8 mouse cellular contexts compared by ENCODE assay signal in the genomic region with DNA sequence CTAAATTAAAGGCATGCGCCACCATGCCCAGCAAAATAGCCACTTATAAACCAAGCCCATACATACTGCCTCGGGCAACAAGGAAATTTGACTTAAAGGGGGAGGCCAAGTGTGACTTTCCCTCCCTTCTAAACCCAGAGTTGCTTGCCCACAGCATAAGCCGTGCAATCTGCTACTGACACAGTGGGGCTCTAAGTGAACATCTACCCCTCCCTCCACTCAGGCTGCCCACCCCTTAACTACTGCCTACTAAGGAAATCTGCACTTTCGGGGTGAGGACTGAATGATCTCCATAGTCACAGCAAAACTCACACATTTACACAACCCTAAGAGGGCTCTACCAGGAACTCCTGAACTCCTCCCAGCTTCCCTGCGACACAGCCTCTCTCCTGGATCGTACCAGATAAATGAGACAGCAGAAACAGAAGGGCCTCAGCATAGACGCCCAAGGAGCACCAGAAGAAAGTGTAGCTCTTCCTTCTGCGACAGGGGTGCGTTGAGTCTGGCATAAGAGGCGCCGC. TPM values are rescaled to one million over a fixed set of nuclear protein-coding genes. Genes with fewer than 3 reads are reported as not detected.
DNase-seq lines count a peak whose midpoint lies in the region; ATAC-seq and TF ChIP-seq lines count a peak whose summit lies in the region.

No protein-coding gene starts in this region.

- no peak for TF ChIP-seq CTCF in testis, adult 2 months (IDR thresholded peaks at IDR 0.05; ENCODE audit: control insufficient read depth, insufficient read depth, insufficient replicate concordance, low read depth, low read length)
- no peak for TF ChIP-seq CTCF in stomach, postnatal 0 days (IDR thresholded peaks at IDR 0.05; ENCODE audit: low read depth)

- H3K36me3 ChIP-seq in testis, adult 2 months (ENCODE audit: control insufficient read depth, insufficient read depth, low read length): no peaks in the 10 kb centered on the region
- peaks cover 5% of the 10 kb centered on the region; the same call in 1 of the 2 replicates for H3K36me3 ChIP-seq in forebrain, embryonic 12.5 days (replicated peaks)
- H3K36me3 ChIP-seq in liver, embryonic 13.5 days: peaks cover 13% of the 10 kb centered on the region
- H3K36me3 ChIP-seq in stomach, postnatal 0 days (ENCODE audit: control insufficient read depth, insufficient read depth, low read length): no peaks in the 10 kb centered on the region

- H3K4me2 ChIP-seq in forebrain, embryonic 12.5 days: peak overlapping the region; percentile 61
- H3K4me2 ChIP-seq in liver, embryonic 13.5 days: peak overlapping the region; percentile 78
- peak overlapping the region; percentile 50 for H3K4me2 ChIP-seq in stomach, postnatal 0 days (replicated peaks; ENCODE audit: low read depth)

- no peak for TF ChIP-seq POLR2A in testis, adult 2 months (IDR thresholded peaks at IDR 0.05; ENCODE audit: control insufficient read depth, low read depth, low read length)

- peak overlapping the region; percentile 58 for H3K27ac ChIP-seq in testis, adult 2 months (ENCODE audit: control insufficient read depth, insufficient read depth, low read depth, low read length)
- no peak overlapping the region for H3K27ac ChIP-seq in forebrain, embryonic 12.5 days
- H3K27ac ChIP-seq in liver, embryonic 13.5 days: peak overlapping the region; percentile 98
- peak overlapping the region; percentile 56 for H3K27ac ChIP-seq in stomach, postnatal 0 days (replicated peaks)

- H3K4me3 ChIP-seq in testis, adult 2 months (ENCODE audit: control insufficient read depth, low read depth, low read length): peak overlapping the region; percentile 93
- H3K4me3 ChIP-seq in forebrain, embryonic 12.5 days (replicated peaks): peak overlapping the region; percentile 39
- peak overlapping the region; percentile 63 for H3K4me3 ChIP-seq in liver, embryonic 13.5 days (replicated peaks)
- H3K4me3 ChIP-seq in stomach, postnatal 0 days (ENCODE audit: low read depth, low read length): peak overlapping the region; percentile 38

- 17% methylated on average over 11 of the region's 11 CpGs for WGBS in forebrain, embryonic 12.5 days
- 10% methylated on average over 11 of the region's 11 CpGs for WGBS in liver, embryonic 13.5 days (ENCODE audit: insufficient replicate concordance)
- 18% methylated on average over 11 of the region's 11 CpGs for whole genome bisulfite sequencing in stomach, postnatal 0 days

- H3K27me3 ChIP-seq in testis, adult 2 months (ENCODE audit: control insufficient read depth, insufficient read depth, low read length): no peaks in the 10 kb centered on the region
- no peaks in the 10 kb centered on the region for H3K27me3 ChIP-seq in forebrain, embryonic 12.5 days
- H3K27me3 ChIP-seq in liver, embryonic 13.5 days: no peaks in the 10 kb centered on the region
- H3K27me3 ChIP-seq in stomach, postnatal 0 days (ENCODE audit: control insufficient read depth, insufficient read depth, low read length): no peaks in the 10 kb centered on the region

- peaks cover 4% of the 10 kb centered on the region for H3K4me1 ChIP-seq in testis, adult 2 months (ENCODE audit: control insufficient read depth, insufficient read depth, low read length)
- peaks cover 12% of the 10 kb centered on the region for H3K4me1 ChIP-seq in forebrain, embryonic 12.5 days
- H3K4me1 ChIP-seq in liver, embryonic 13.5 days (replicated peaks): peaks cover 53% of the 10 kb centered on the region
- H3K4me1 ChIP-seq in stomach, postnatal 0 days (replicated peaks; ENCODE audit: control insufficient read depth, insufficient read depth): no peaks in the 10 kb centered on the region

- TF ChIP-seq EP300 in stomach, postnatal 0 days (optimal IDR thresholded peaks at IDR 0.05): no peak

- peak overlapping the region; percentile 47 for H3K9ac ChIP-seq in forebrain, embryonic 12.5 days
- peak overlapping the region; percentile 76 for H3K9ac ChIP-seq in liver, embryonic 13.5 days
- H3K9ac ChIP-seq in stomach, postnatal 0 days (ENCODE audit: low read length): peak overlapping the region; percentile 56

- H3K9me3 ChIP-seq in forebrain, embryonic 12.5 days: no peaks in the 10 kb centered on the region
- no peaks in the 10 kb centered on the region for H3K9me3 ChIP-seq in liver, embryonic 13.5 days (replicated peaks)
- H3K9me3 ChIP-seq in stomach, postnatal 0 days (ENCODE audit: control insufficient read depth, low read length): no peaks in the 10 kb centered on the region

- peak; percentile 83 for ATAC-seq in forebrain, embryonic 12.5 days (ENCODE audit: low FRiP score)
- peak; percentile 97 for ATAC-seq in liver, embryonic 13.5 days (ENCODE audit: low read depth)
- peak; percentile 90 for ATAC-seq in stomach, postnatal 0 days (ENCODE audit: low FRiP score, low TSS enrichment)
- no peak; the same call in 1 of the 2 replicates for ATAC-seq in granulocyte monocyte progenitor cell, adult 5-6 weeks (replicated peaks; ENCODE audit: poor library complexity, severe bottlenecking)

- DNase-seq in testis, postnatal 10 days (ENCODE audit: low spot score): no peak
- no peak for DNase-seq in liver, embryonic 13.5 days
- no peak for DNase-seq in stomach, postnatal 0 days (ENCODE audit: low spot score)
- no peak for DNase-seq in adipocyte (ENCODE audit: low spot score)
- DNase-seq in right cerebral cortex, adult 18-20 months: no peak

RNA-seq across cellular contexts. Expression of a gene that starts 0.3 kb away (rescaled TPM):
- polyA plus RNA-seq in testis, adult 2 months (2012; rRNA removed): 8.0 and 11.3 TPM in 2 replicates
- polyA plus RNA-seq in forebrain, embryonic 12.5 days (2016; fragmentation: Nextera tagmentation; extraction: Ambion mirVana): 0.96 and 1.4 TPM in 2 replicates
- 0.76 and 0.94 TPM in 2 replicates for polyA plus RNA-seq in liver, embryonic 13.5 days (2015; fragmentation: Nextera tagmentation; extraction: Ambion mirVana)
- polyA plus RNA-seq in stomach, postnatal 0 days (2015; fragmentation: Nextera tagmentation; extraction: Ambion mirVana): 0.46 and 0.70 TPM in 2 replicates
- 0.66 and 1.6 TPM in 2 replicates for total RNA-seq in granulocyte monocyte progenitor cell, adult 5-6 weeks (2014; fragmentation: Nextera tagmentation)
- total RNA-seq in granulocyte monocyte progenitor cell, adult 5-6 weeks (2017): 0.88 and 0.95 TPM in 2 replicates

RNA-seq across cellular contexts. Expression of a gene that starts 39.6 kb away (rescaled TPM):
- polyA plus RNA-seq in testis, adult 2 months (2012; rRNA removed): 8.2 and 9.0 TPM in 2 replicates
- 35.6 and 40.5 TPM in 2 replicates for polyA plus RNA-seq in forebrain, embryonic 12.5 days (2016; fragmentation: Nextera tagmentation; extraction: Ambion mirVana)
- 78.6 and 82.1 TPM in 2 replicates for polyA plus RNA-seq in liver, embryonic 13.5 days (2015; fragmentation: Nextera tagmentation; extraction: Ambion mirVana)
- 73.3 and 74.6 TPM in 2 replicates for polyA plus RNA-seq in stomach, postnatal 0 days (2015; fragmentation: Nextera tagmentation; extraction: Ambion mirVana)
- 62.8 and 83.0 TPM in 2 replicates for total RNA-seq in granulocyte monocyte progenitor cell, adult 5-6 weeks (2014; fragmentation: Nextera tagmentation)
- total RNA-seq in granulocyte monocyte progenitor cell, adult 5-6 weeks (2017): 113 and 117 TPM in 2 replicates

Comparison
In these comparisons a context has a peak if more than half of its experiments do, and no peak if none do; other contexts are left out.
1. H3K4me3 ChIP-seq: peak in every context shown above with its lines; median percentile 93 in testis, adult 2 months; 63 in liver, embryonic 13.5 days; 39 in forebrain, embryonic 12.5 days; 38 in stomach, postnatal 0 days.